Mouse (Mus musculus) liver, embryonic 14.5 days (tissue): Measurements from ENCODE around the gene Rest. TPM values are rescaled to one million over a fixed set of nuclear protein-coding genes. Genes with fewer than 3 reads are reported as not detected.

Experiments used
- ATAC-seq: fragments of 200-750 bp; cut with Nextera tagmentation; 2 replicates; pipeline ENCODE4 v1.8.0; 2017; ENCODE audit warnings: moderate number of reproducible peaks, mild to moderate bottlenecking, moderate library complexity; ENCODE audit not compliant: insufficient read depth
- DNase-seq, 3 experiments: peaks; one replicate each; pipeline ENCODE4 v3.0.0-alpha.2; 2012 to 2013; ENCODE audit warnings: low read depth in 3 of 3, low spot score in 3 of 3
- H3K27ac ChIP-seq: fragments of 300-500 bp; sonication (generic); 2 replicates; pipeline ENCODE4 v1.5.1; 2014; ENCODE audit warnings: moderate library complexity, mild to moderate bottlenecking, control low read depth, inconsistent platforms
- H3K27me3 ChIP-seq: fragments of 300-500 bp; sonication (generic); 2 replicates; pipeline ENCODE4 v1.6.1; 2014; ENCODE audit warnings: mild to moderate bottlenecking, low read length, moderate library complexity; ENCODE audit not compliant: control insufficient read depth, insufficient read depth
- H3K36me3 ChIP-seq: fragments of 300-500 bp; sonication (generic); replicated peaks from 2 replicates; pipeline ENCODE4 v1.6.1; 2014; ENCODE audit warnings: low read depth; ENCODE audit not compliant: control insufficient read depth, insufficient read depth
- H3K4me1 ChIP-seq, 2 experiments: fragments of 200-500 bp in 1 of 2; fragments of 300-500 bp in 1 of 2; sonication (generic) in 1 of 2; replicated peaks; 2 replicates each; pipeline ENCODE4 v1.6.1; 2012 to 2014; ENCODE audit warnings: antibody characterized with exemption in 1 of 2, inconsistent platforms in 1 of 2, low read length in 1 of 2; ENCODE audit not compliant: control insufficient read depth in 2 of 2, insufficient read depth in 2 of 2
- H3K4me2 ChIP-seq: fragments of 300-500 bp; sonication (generic); 2 replicates; pipeline ENCODE4 v1.6.1; 2014; ENCODE audit warnings: low read depth, mild to moderate bottlenecking, control low read depth, moderate library complexity
- H3K4me3 ChIP-seq, 2 experiments: fragments of 200-500 bp in 1 of 2; fragments of 300-500 bp in 1 of 2; sonication (generic) in 1 of 2; 2 replicates each; pipeline ENCODE4 v1.5.1; 2012 to 2014; ENCODE audit warnings: low read depth in 2 of 2, low read length in 2 of 2, mild to moderate bottlenecking in 2 of 2, control low read depth in 1 of 2, inconsistent platforms in 1 of 2, moderate library complexity in 1 of 2; ENCODE audit not compliant: insufficient read depth in 1 of 2
- H3K9ac ChIP-seq: fragments of 300-500 bp; sonication (generic); replicated peaks from 2 replicates; pipeline ENCODE4 v1.6.1; 2014; ENCODE audit warnings: mild to moderate bottlenecking, control low read depth, moderate library complexity
- H3K9me3 ChIP-seq: fragments of 300-500 bp; sonication (generic); 2 replicates; pipeline ENCODE4 v1.6.1; 2016; ENCODE audit warnings: low read length, mixed read lengths; ENCODE audit not compliant: control insufficient read depth
- CTCF ChIP-seq: IDR thresholded peaks from 2 replicates; pipeline ENCODE4 v1.5.1; 2016; ENCODE audit warnings: antibody characterized with exemption, low read depth, control low read depth
- EP300 ChIP-seq: IDR thresholded peaks from 2 replicates; pipeline ENCODE4 v1.6.1; 2016; ENCODE audit warnings: antibody characterized with exemption, low read depth
- WGBS: fragments of 180-500 bp; shearing (Covaris S2); extraction: QIAGEN DNeasy Blood & Tissue Kit; methylation state at CpG from one replicate; pipeline ENCODE4 v1.1.7; 2014; ENCODE audit not compliant: insufficient replicate concordance; 5-methylcytosine and 5-hydroxymethylcytosine counted together
- polyA plus RNA-seq, 2 experiments: library from polyadenylated mRNA; depleted of rRNA in 1 of 2; stranded (reverse) in 1 of 2; unstranded in 1 of 2; fragments of >200 nt; fragmentation: Nextera tagmentation in 1 of 2; extraction: Ambion mirVana in 1 of 2; gene quantifications; 2 replicates each; pipeline versions ENCODE4 v1.2.1 to v1.2.3; 2012 to 2014

Gene Rest
- polyA plus RNA-seq, 2 experiments: 3.5 to 6.6 TPM

- peak overlapping the region; percentile 99 for H3K4me2 ChIP-seq
- H3K36me3 ChIP-seq: peaks cover 24% of the 10 kb centered on the region
- H3K27me3 ChIP-seq: no peaks in the 10 kb centered on the region
- ATAC-seq (peak; percentile 34; the same call in 1 of the 2 replicates), DNase-seq (no peak)
- peak overlapping the region; percentile 96 to 99 for H3K4me3 ChIP-seq
- no peak overlapping the region for H3K27ac ChIP-seq
- H3K4me1 ChIP-seq: peaks cover 11 to 17% of the 10 kb centered on the region in 2 experiments
- no peak for TF ChIP-seq EP300
- H3K9me3 ChIP-seq: no peaks in the 10 kb centered on the region
- WGBS: under 1% methylated on average over 76 of the region's 76 CpGs
- peak overlapping the region; percentile 77 for H3K9ac ChIP-seq
Observed at GRCm38 (mm10) chr5:77309051-77309906, 44.0 kb downstream of the Rest start.

- H3K9me3 ChIP-seq: no peaks in the 10 kb centered on the region
- DNase-seq (peak; percentile 95 to 97 (median 95)), ATAC-seq (peak; percentile 90)
- H3K4me2 ChIP-seq: peak within 1 kb of the TSS; percentile 99
- peaks cover 11 to 17% of the 10 kb centered on the region in 2 experiments for H3K4me1 ChIP-seq
- WGBS: under 1% methylated on average over 85 of the region's 85 CpGs
- TF ChIP-seq EP300: no peak; the same call in 1 of the 2 replicates
- peak; percentile 26 for TF ChIP-seq CTCF
- peak within 1 kb of the TSS; percentile 96 to 99 for H3K4me3 ChIP-seq
- peak within 1 kb of the TSS; percentile 83 for H3K9ac ChIP-seq
- H3K36me3 ChIP-seq: peaks cover 29% of the 10 kb centered on the region
- H3K27ac ChIP-seq: peak within 1 kb of the TSS; percentile 82
- no peaks in the 10 kb centered on the region for H3K27me3 ChIP-seq
Observed at GRCm38 (mm10) chr5:77309924-77310772, 44.9 kb downstream of the Rest start, which contains the start of the genes Noa1 and Polr2b. Noa1 (minus strand) TSS chr5:77310084. Polr2b (plus strand) TSS chr5:77310147.

GRCm38 (mm10) chr5:77314206-77314605 is 48.9 kb downstream of the Rest start:
- ATAC-seq (no peak), DNase-seq (no peak)
- 86% methylated on average over 4 of the region's 4 CpGs for WGBS
- H3K36me3 ChIP-seq: peaks cover 31% of the 10 kb centered on the region
- no peak overlapping the region for H3K4me2 ChIP-seq
- H3K4me3 ChIP-seq: no peak overlapping the region
- no peak overlapping the region for H3K27ac ChIP-seq
- no peak for TF ChIP-seq CTCF
- TF ChIP-seq EP300: no peak
- H3K4me1 ChIP-seq: peaks cover 2 to 5% of the 10 kb centered on the region in 2 experiments; a peak in 3 of 4 replicates
- no peak overlapping the region for H3K9ac ChIP-seq
- no peaks in the 10 kb centered on the region for H3K9me3 ChIP-seq
- H3K27me3 ChIP-seq: no peaks in the 10 kb centered on the region

GRCm38 (mm10) chr5:77314986-77315385 is 49.7 kb downstream of the Rest start:
- DNase-seq (no peak), ATAC-seq (no peak)
- 84% methylated on average over 6 of the region's 6 CpGs for WGBS
- Histone ChIP-seq H3K4me3 (no peak overlapping the region), H3K4me2 (no peak overlapping the region), H3K4me1 (peaks cover 2 to 5% of the 10 kb centered on the region in 2 experiments; a peak in 3 of 4 replicates), H3K9ac (no peak overlapping the region), H3K27ac (no peak overlapping the region), H3K27me3 (no peaks in the 10 kb centered on the region), H3K36me3 (peaks cover 35% of the 10 kb centered on the region), H3K9me3 (no peaks in the 10 kb centered on the region)
- TF ChIP-seq EP300 (no peak), CTCF (no peak)
